Mouse (Mus musculus) E14TG2a.4 (cell line): ENCODE data around the gene Rprd1b.

Experiments
- CTCF ChIP-seq: conservative IDR thresholded peaks from 2 replicates; pipeline ENCODE4 v1.5.1; 2014; ENCODE audit warnings: low read length
- NANOG ChIP-seq: IDR thresholded peaks from 2 replicates; pipeline ENCODE4 v1.6.1; 2014; ENCODE audit warnings: borderline replicate concordance, low read length, mixed read lengths
- POU5F1 ChIP-seq: IDR thresholded peaks from 2 replicates; pipeline ENCODE4 v1.6.1; 2014; ENCODE audit warnings: low read length, borderline replicate concordance

- TF ChIP-seq CTCF (no peak), NANOG (no peak), POU5F1 (no peak)
These were observed 36.8 kb downstream of the Rprd1b start for GRCm38 (mm10) chr2:158065064-158065463.
